Mouse (Mus musculus): ENCODE results near the gene Eif4h. TPM values are rescaled to one million over a fixed set of nuclear protein-coding genes. Genes with fewer than 3 reads are reported as not detected.
A peak's percentile ranks its signal among the peaks of the same experiment; 100 is the strongest.

Gene Eif4h
- 100 to 1,000 TPM; 285 to 287 TPM for total RNA-seq (2021)

GRCm38 (mm10) chr5:134639269-134639682 is at the start of gene Eif4h:
Gene Eif4h, minus strand, starts transcription at chr5:134639490.
- DNase-seq, result peak; percentile 99
- intact Hi-C loops (cut with DNase I), result no loop called here

- intact Hi-C loops (cut with DNase I), result no loop called here
- DNase-seq, result peak; percentile 99
These were observed 49.5 kb upstream of the Eif4h start for GRCm38 (mm10) chr5:134688718-134689284.

- intact Hi-C loops (cut with DNase I), result no loop called here
- no peak for DNase-seq
These were observed 48.9 kb upstream of the Eif4h start, which contains the start of gene Limk1 for GRCm38 (mm10) chr5:134688086-134688717. Gene Limk1, minus strand, starts transcription at chr5:134688598.

- intact Hi-C loops (cut with DNase I), result no loop called here
These were observed 47.9 kb upstream of the Eif4h start for GRCm38 (mm10) chr5:134687187-134687586.

GRCm38 (mm10) chr5:134686541-134686940 is 47.3 kb upstream of the Eif4h start:
- no peak for DNase-seq
- intact Hi-C loops (cut with DNase I), result no loop called here

More at GRCm38 (mm10) chr5:134687187-134687586, 47.9 kb upstream of the Eif4h start:
- no peak for DNase-seq

GRCm38 (mm10) chr5:134684398-134684797 is 45.1 kb upstream of the Eif4h start:
- intact Hi-C loops (cut with DNase I), result no loop called here
- peak; percentile 55 for DNase-seq

GRCm38 (mm10) chr5:134683813-134684212 is 44.5 kb upstream of the Eif4h start:
- peak; percentile 26 for DNase-seq
- intact Hi-C loops (cut with DNase I), result no loop called here

- no peak for DNase-seq
- intact Hi-C loops (cut with DNase I), result no loop called here
These were observed 40.9 kb upstream of the Eif4h start for GRCm38 (mm10) chr5:134680238-134680637.

- DNase-seq, result no peak
- intact Hi-C loops (cut with DNase I), result no loop called here
These were observed 39.7 kb upstream of the Eif4h start for GRCm38 (mm10) chr5:134678827-134679546.

- intact Hi-C loops (cut with DNase I), result no loop called here
- DNase-seq, result no peak
These were observed 38.7 kb upstream of the Eif4h start for GRCm38 (mm10) chr5:134678031-134678430.

- intact Hi-C loops (cut with DNase I), result no loop called here
- no peak for DNase-seq
These were observed 38.2 kb upstream of the Eif4h start for GRCm38 (mm10) chr5:134677491-134677890.

GRCm38 (mm10) chr5:134675956-134676759 is 36.9 kb upstream of the Eif4h start:
- intact Hi-C loops (cut with DNase I), result no loop called here

GRCm38 (mm10) chr5:134674977-134675376 is 35.7 kb upstream of the Eif4h start:
- DNase-seq, result no peak

More at GRCm38 (mm10) chr5:134675956-134676759, 36.9 kb upstream of the Eif4h start:
- peak; percentile 72 for DNase-seq

GRCm38 (mm10) chr5:134672611-134673010 is 33.3 kb upstream of the Eif4h start:
- intact Hi-C loops (cut with DNase I), result no loop called here
- no peak for DNase-seq

More at GRCm38 (mm10) chr5:134674977-134675376, 35.7 kb upstream of the Eif4h start:
- intact Hi-C loops (cut with DNase I), result no loop called here

- DNase-seq, result no peak
- intact Hi-C loops (cut with DNase I), result no loop called here
These were observed 32.9 kb upstream of the Eif4h start for GRCm38 (mm10) chr5:134672198-134672516.

GRCm38 (mm10) chr5:134671335-134672197 is 32.3 kb upstream of the Eif4h start:
- peak; percentile 63 for DNase-seq
- intact Hi-C loops (cut with DNase I), result no loop called here

GRCm38 (mm10) chr5:134669001-134669708 is 29.9 kb upstream of the Eif4h start:
- intact Hi-C loops (cut with DNase I), result no loop called here
- DNase-seq, result no peak

- peak; percentile 57 for DNase-seq
- intact Hi-C loops (cut with DNase I), result no loop called here
These were observed 29.2 kb upstream of the Eif4h start for GRCm38 (mm10) chr5:134668495-134668894.

- intact Hi-C loops (cut with DNase I), result no loop called here
- peak; percentile 27 for DNase-seq
These were observed 17.4 kb upstream of the Eif4h start for GRCm38 (mm10) chr5:134656708-134657107.

All from left cerebral cortex, postnatal 4 days (tissue).